Mouse (Mus musculus): Measurements from ENCODE around the gene Fgd2. TPM values are rescaled to one million over a fixed set of nuclear protein-coding genes. Genes with fewer than 3 reads are reported as not detected.
"Not testable (repeated sequence)": the region's sequence is repeated elsewhere in the genome, so short reads cannot be mapped to it uniquely, and the experiment has no call there.

Fgd2 gene
- polyA plus RNA-seq, 1 experiment from 2014 or later = 6.4 TPM

DNA sequence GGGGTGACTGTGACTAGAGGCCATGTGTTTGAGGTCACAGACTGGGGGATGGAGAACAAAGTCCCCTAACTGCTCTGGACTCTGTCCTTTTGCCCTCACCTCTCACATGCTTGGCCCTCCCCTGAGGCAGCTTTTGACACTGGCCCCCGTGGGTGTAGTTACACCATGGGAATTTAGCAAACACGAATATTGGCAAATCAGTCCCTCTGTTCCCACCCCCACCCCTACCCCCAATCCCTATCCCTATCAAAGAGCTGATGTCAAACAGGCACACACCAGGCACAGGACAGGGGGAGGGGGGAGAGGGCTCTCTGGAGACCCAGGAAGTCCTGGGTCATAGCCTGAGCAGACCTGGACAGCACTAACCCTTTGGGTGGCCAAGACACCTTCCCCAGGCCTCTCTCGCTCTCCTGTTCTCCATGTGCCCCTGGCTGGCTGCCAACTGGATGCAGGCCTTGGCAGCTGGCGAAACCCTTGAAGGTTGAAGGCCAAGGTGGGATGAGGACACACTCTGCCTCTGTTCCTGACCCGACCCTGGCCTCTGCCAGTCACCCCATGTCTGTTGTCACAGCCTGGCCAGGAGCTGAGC lies 24.2 kb downstream of the Fgd2 start:
- H3K27ac ChIP-seq = no peak overlapping the region
- H3K36me3 ChIP-seq = no peaks in the 10 kb centered on the region
- H3K9me3 ChIP-seq (replicated peaks) = no peaks in the 10 kb centered on the region
- WGBS = 59% methylated on average over 5 of the region's 5 CpGs
- no peak for DNase-seq (ENCODE audit: low spot score)
- peaks cover 12% of the 10 kb centered on the region for H3K4me1 ChIP-seq
- H3K27me3 ChIP-seq (ENCODE audit: low read depth, poor library complexity, severe bottlenecking) = no peaks in the 10 kb centered on the region
- H3K4me3 ChIP-seq = no peak overlapping the region

DNA sequence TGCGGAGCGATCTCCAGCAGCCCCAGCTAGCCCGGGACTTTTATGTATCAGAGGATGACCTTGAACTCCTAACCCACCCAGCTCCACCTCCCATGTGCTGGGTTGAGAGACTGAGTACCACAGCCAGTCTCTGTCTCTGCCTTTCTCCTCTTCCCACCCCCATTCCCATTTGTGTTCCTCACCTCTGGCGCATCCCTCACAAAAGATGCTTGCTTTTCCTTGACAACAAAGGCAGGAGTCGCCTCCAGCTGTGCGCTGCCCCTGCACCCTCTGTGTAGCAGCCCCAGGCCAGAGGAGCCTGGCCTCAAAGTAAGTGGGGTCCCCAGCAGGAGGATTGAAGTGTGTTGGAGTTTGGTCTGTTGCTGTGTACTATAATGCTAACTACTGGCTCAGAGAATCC lies 25.0 kb downstream of the Fgd2 start:
- 39% methylated on average over 6 of the region's 6 CpGs for WGBS
- no peak for DNase-seq (ENCODE audit: low spot score)
- no peak overlapping the region for H3K27ac ChIP-seq
- peaks cover 12% of the 10 kb centered on the region for H3K4me1 ChIP-seq
- no peak overlapping the region for H3K4me3 ChIP-seq
- no peaks in the 10 kb centered on the region for H3K27me3 ChIP-seq (ENCODE audit: low read depth, poor library complexity, severe bottlenecking)
- no peaks in the 10 kb centered on the region for H3K36me3 ChIP-seq
- no peaks in the 10 kb centered on the region for H3K9me3 ChIP-seq (replicated peaks)

DNA sequence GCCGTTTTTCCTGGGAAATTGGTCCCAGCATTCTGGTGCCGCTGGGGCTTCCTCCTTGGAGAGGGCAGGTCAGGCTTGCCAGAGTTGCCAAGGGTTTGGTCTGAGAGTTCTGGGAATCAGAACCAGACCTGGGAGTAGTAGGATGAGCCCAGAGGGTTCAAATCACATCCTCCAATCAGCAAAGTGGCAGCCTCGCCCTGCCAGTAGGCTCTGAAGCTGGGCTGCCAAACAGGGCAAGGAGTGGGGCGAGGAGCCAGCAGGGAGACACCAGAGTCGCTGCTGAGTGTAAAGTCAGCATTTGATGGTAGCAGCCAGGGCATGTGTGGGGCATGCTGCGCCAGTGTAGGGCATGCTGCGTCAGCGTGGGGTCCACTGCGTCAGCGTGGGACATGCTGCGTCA lies 28.3 kb downstream of the Fgd2 start:
- Histone ChIP-seq H3K27me3 (ENCODE audit: low read depth, poor library complexity, severe bottlenecking) (no peaks in the 10 kb centered on the region), H3K4me3 (no peak overlapping the region), H3K4me1 (peaks cover 12% of the 10 kb centered on the region), H3K27ac (peak overlapping the region; percentile 8; the same call in 1 of the 2 replicates), H3K9me3 (replicated peaks) (no peaks in the 10 kb centered on the region), H3K36me3 (no peaks in the 10 kb centered on the region)
- 82% methylated on average over 11 of the region's 11 CpGs for WGBS
- no peak for DNase-seq (ENCODE audit: low spot score)

- H3K4me1 ChIP-seq = peaks cover 4% of the 10 kb centered on the region; the same call in 1 of the 2 replicates
- H3K27me3 ChIP-seq (ENCODE audit: low read depth, poor library complexity, severe bottlenecking) = no peaks in the 10 kb centered on the region
- H3K4me3 ChIP-seq = no peak overlapping the region
- 89% methylated on average over 8 of the region's 8 CpGs for WGBS
- H3K9me3 ChIP-seq (replicated peaks) = no peaks in the 10 kb centered on the region
- no peak overlapping the region for H3K27ac ChIP-seq
- DNase-seq (ENCODE audit: low spot score) = no peak
- no peaks in the 10 kb centered on the region for H3K36me3 ChIP-seq
Observed at GRCm38 (mm10) chr17:29391280-29391679, 30.6 kb downstream of the Fgd2 start.

DNA sequence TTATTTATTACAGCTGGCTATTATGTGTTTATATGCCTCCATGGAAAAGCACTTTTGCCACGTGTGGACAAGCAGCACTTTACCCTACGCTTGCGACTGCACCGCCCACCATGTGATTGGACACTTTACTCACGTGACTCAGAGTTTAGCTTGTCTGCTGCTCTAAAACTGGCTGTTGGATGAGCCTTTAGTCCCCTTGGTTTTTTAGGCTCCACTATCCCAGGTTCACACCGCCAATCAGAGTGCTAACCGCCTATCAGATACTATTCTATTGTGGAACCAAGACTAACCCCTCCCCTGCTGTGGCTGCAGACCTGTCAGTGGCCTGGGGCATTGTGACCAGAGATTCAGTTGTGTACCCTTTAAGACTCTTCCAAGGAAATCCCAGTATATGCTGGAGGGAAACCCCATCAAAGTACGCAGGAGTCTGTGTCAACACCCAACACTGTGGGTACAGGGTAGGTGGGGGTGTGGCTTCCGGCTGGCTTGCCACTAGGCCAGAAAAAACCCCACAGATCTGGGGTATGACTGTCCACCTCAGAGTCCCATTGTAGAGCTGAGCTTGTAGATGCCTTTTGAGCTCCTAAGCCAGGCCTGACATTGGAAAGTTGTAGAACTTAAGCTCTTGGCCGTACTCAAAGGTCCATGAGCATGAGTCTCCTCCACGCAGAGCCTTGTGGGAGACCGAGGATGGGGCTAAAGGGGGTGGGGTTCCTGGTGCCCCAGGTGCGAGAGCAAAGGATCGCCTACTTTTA lies 32.8 kb downstream of the Fgd2 start:
- DNase-seq (ENCODE audit: low spot score) = no peak
- Histone ChIP-seq H3K27me3 (ENCODE audit: low read depth, poor library complexity, severe bottlenecking) (no peaks in the 10 kb centered on the region), H3K4me1 (peaks cover 24% of the 10 kb centered on the region), H3K9me3 (replicated peaks) (no peaks in the 10 kb centered on the region), H3K36me3 (no peaks in the 10 kb centered on the region), H3K27ac (no peak overlapping the region), H3K4me3 (no peak overlapping the region)
- WGBS = 77% methylated on average over 14 of the region's 14 CpGs

- no peak for DNase-seq (ENCODE audit: low spot score)
- H3K9me3 ChIP-seq (replicated peaks) = no peaks in the 10 kb centered on the region
- no peak overlapping the region for H3K27ac ChIP-seq
- H3K4me1 ChIP-seq = peaks cover 28% of the 10 kb centered on the region
- no peak overlapping the region for H3K4me3 ChIP-seq
- H3K27me3 ChIP-seq (ENCODE audit: low read depth, poor library complexity, severe bottlenecking) = no peaks in the 10 kb centered on the region
- no peaks in the 10 kb centered on the region for H3K36me3 ChIP-seq
- WGBS = 74% methylated on average over 9 of the region's 9 CpGs
Observed at GRCm38 (mm10) chr17:29394106-29394760, 33.5 kb downstream of the Fgd2 start.

DNA sequence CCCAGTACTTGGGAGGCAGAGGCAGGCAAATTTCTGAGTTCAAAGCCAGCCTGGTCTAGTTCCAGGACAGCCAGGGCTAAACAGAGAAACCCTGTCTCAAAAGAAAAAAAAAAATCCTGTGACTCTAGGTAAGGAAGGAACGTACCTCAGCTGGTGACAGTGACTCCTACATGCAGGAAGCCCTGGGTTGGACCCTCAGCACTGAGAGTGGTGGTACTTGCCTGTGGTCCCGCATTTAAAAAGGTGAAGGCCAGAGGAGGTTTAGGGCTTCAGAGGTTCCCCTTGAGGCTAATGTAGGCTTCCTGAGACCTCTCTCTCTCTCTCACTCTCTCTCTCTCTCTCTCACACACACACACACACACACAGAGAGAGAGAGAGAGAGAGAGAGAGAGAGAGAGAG lies 34.0 kb downstream of the Fgd2 start:
- H3K4me1 ChIP-seq = peaks cover 32% of the 10 kb centered on the region
- H3K36me3 ChIP-seq; H3K4me3 ChIP-seq; H3K9me3 ChIP-seq (replicated peaks); DNase-seq (ENCODE audit: low spot score); H3K27me3 ChIP-seq (ENCODE audit: low read depth, poor library complexity, severe bottlenecking); H3K27ac ChIP-seq: not testable (repeated sequence)
- 76% methylated on average over 2 of the region's 2 CpGs for WGBS

DNA sequence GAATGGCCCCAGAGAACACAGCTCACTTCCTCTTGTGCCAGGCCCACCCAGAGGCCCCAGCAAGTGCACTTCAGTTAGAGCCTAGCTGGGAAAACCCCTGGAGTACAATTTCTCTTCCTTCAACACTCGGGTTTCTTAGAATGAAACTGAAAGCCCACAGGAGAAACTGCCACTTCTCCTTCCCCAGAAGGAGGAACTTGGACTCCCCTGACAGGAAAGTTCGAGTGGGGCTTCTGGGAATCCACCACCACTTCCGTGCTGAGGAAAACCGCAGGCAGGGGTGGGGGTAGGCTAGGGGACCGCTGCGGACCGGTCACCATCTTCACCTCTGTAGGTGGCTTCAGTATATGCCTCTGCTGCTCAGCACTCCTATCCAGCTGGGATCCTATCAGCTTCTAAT lies 34.7 kb downstream of the Fgd2 start:
- no peak for DNase-seq (ENCODE audit: low spot score)
- Histone ChIP-seq H3K36me3 (no peaks in the 10 kb centered on the region), H3K4me3 (no peak overlapping the region), H3K9me3 (replicated peaks) (no peaks in the 10 kb centered on the region), H3K4me1 (peaks cover 38% of the 10 kb centered on the region), H3K27ac (no peak overlapping the region; the same call in 1 of the 2 replicates), H3K27me3 (ENCODE audit: low read depth, poor library complexity, severe bottlenecking) (no peaks in the 10 kb centered on the region)
- WGBS = 70% methylated on average over 7 of the region's 7 CpGs

DNA sequence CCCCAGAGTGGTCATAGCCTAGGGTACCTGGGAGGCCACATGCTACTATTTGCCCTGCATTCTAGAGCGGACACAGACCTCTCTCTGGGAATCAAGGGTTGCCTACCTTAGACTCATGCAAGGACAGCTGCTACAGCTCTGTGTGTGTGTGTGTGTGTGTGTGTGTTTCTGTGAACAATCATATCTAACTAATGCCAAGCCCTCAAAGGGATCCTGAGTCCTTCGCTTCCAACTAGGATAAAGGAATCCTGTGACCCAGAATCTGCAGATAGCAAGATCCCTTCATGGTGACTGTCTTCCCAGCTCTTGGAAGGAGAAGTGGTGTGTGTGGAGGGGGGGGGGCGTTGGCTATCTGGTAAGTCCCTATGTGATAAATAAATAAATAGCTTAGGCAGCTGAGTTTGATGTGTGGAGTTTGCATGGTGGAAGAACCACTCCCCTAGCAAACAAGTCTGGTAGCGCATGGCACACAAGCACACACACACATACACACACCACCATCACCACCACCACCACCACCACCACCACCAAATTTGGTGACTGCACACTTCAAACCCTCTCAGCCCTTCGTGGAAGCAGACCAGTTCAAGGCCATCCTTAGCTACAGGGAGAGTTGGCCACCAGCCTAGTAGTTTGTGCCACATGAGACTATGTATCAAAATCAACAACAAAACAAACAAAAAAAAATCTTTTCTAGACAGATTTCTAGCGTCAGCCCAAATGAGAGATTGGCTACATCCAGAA lies 35.5 kb downstream of the Fgd2 start:
- 0 out of 2 replicates have a peak overlapping the region, but pooled peaks have one; percentile 33 for H3K4me3 ChIP-seq
- no peaks in the 10 kb centered on the region for H3K36me3 ChIP-seq
- H3K27me3 ChIP-seq (ENCODE audit: low read depth, poor library complexity, severe bottlenecking) = no peaks in the 10 kb centered on the region
- no peak for DNase-seq (ENCODE audit: low spot score)
- H3K27ac ChIP-seq = no peak overlapping the region
- 65% methylated on average over 6 of the region's 6 CpGs for WGBS
- H3K4me1 ChIP-seq = peaks cover 44% of the 10 kb centered on the region
- no peaks in the 10 kb centered on the region for H3K9me3 ChIP-seq (replicated peaks)

GRCm38 (mm10) chr17:29396821-29397242 lies 36.1 kb downstream of the Fgd2 start:
- Histone ChIP-seq H3K4me3 (peak overlapping the region; percentile 33), H3K4me1 (peaks cover 51% of the 10 kb centered on the region), H3K36me3 (no peaks in the 10 kb centered on the region), H3K27me3 (ENCODE audit: low read depth, poor library complexity, severe bottlenecking) (no peaks in the 10 kb centered on the region), H3K27ac (peak overlapping the region; percentile 95), H3K9me3 (replicated peaks) (no peaks in the 10 kb centered on the region)
- peak; percentile 91 for DNase-seq (ENCODE audit: low spot score)
- 18% methylated on average over 6 of the region's 6 CpGs for WGBS

- DNase-seq (ENCODE audit: low spot score) = peak; percentile 95
- Histone ChIP-seq H3K4me3 (peak overlapping the region; percentile 50), H3K4me1 (peaks cover 53% of the 10 kb centered on the region), H3K9me3 (replicated peaks) (no peaks in the 10 kb centered on the region), H3K36me3 (no peaks in the 10 kb centered on the region), H3K27ac (peak overlapping the region; percentile 95), H3K27me3 (ENCODE audit: low read depth, poor library complexity, severe bottlenecking) (no peaks in the 10 kb centered on the region)
- 1% methylated on average over 27 of the region's 27 CpGs for WGBS
Observed at GRCm38 (mm10) chr17:29397480-29398433, 37.0 kb downstream of the Fgd2 start.

Data from limb, embryonic 10.5 days (tissue).